Mouse (Mus musculus) lung, adult 2 months (tissue): ENCODE measurements around the gene Galns.
"Not testable (repeated sequence)": the region's sequence is repeated elsewhere in the genome, so short reads cannot be mapped to it uniquely, and the experiment has no call there.

ENCODE experiments used
- CTCF ChIP-seq: fragments of 200-500 bp; IDR thresholded peaks from 2 replicates; pipeline ENCODE4 v1.5.1; 2011; ENCODE audit warnings: mild to moderate bottlenecking, low read length, control low read depth; ENCODE audit not compliant: insufficient read depth
- POLR2A ChIP-seq: fragments of 200-500 bp; IDR thresholded peaks from 2 replicates; pipeline ENCODE4 v1.6.1; 2011; ENCODE audit warnings: low read depth, mild to moderate bottlenecking, control low read depth, low read length, borderline replicate concordance; ENCODE audit errors: extremely low read depth

DNA sequence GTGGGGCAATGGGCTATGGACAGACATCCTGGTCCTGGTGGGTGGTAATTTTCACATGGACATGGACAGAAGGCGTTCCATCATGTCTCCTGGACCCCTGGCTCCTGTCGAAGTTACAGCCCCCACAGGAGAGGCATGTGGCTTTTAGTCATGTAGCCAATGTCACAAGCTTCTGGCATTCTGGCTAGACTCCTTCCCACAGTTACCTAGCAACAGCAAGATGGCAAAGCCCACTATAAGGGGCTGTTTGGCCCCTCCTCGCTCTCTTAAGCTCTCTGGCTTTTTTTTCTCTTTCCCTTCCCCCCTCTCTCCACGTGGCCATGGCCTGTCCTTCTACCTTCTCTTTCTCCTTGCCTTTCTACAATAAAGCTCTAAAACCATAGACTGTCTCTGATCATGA lies 38.1 kb downstream of the Galns start:
- TF ChIP-seq CTCF, POLR2A: not testable (repeated sequence)
